Mouse (Mus musculus) erythroblast, adult 5-6 weeks (primary cell): ENCODE measurements around the gene Sorbs2. TPM values are rescaled to one million over a fixed set of nuclear protein-coding genes. Genes with fewer than 3 reads are reported as not detected.

ENCODE experiments used
- ATAC-seq: replicated peaks from 2 replicates; pipeline ENCODE4 v1.8.0; 2016; ENCODE audit warnings: moderate number of reproducible peaks, mild to moderate bottlenecking, moderate TSS enrichment, inconsistent platforms; ENCODE audit not compliant: poor library complexity, low FRiP score, severe bottlenecking
- total RNA-seq, 2 experiments: library from RNA; stranded (forward) in 1 of 2; stranded (reverse) in 1 of 2; fragments of 150-400 nt in 1 of 2; fragments of 200-764, 138-1000 nt in 1 of 2; gene quantifications; 2 replicates each; pipeline versions ENCODE4 v1.2.3 to v1.2.4; 2015 to 2017; ENCODE audit warnings: low replicate concordance in 2 of 2

The Sorbs2 gene
- 0.42 TPM in 1 of 2 replicates, not detected in the other for total RNA-seq (2015; ENCODE audit: low replicate concordance)
- total RNA-seq (2017; ENCODE audit: low replicate concordance) = 0.09 TPM in 1 of 2 replicates, not detected in the other

GRCm38 (mm10) chr8:45507634-45508321 lies at the start of gene Sorbs2:
Gene Sorbs2, plus strand, starts transcription at chr8:45507788.
- ATAC-seq = no peak

- no peak for ATAC-seq
Observed at GRCm38 (mm10) chr8:45457874-45458273, 49.7 kb upstream of the Sorbs2 start.

GRCm38 (mm10) chr8:45469006-45469405 lies 38.6 kb upstream of the Sorbs2 start:
- ATAC-seq = no peak

- ATAC-seq = no peak
Observed at GRCm38 (mm10) chr8:45469507-45470178, 37.9 kb upstream of the Sorbs2 start.

- no peak for ATAC-seq
Observed at GRCm38 (mm10) chr8:45480886-45481285, 26.7 kb upstream of the Sorbs2 start.

- no peak for ATAC-seq
Observed at GRCm38 (mm10) chr8:45486281-45486680, 21.3 kb upstream of the Sorbs2 start.

GRCm38 (mm10) chr8:45503971-45504370 lies 3.6 kb upstream of the Sorbs2 start:
- no peak for ATAC-seq

- ATAC-seq = no peak
Observed at GRCm38 (mm10) chr8:45506376-45506775, 1.2 kb upstream of the Sorbs2 start.

- ATAC-seq = no peak
Observed at GRCm38 (mm10) chr8:45507277-45507633, 333 bp upstream of the Sorbs2 start.

GRCm38 (mm10) chr8:45508521-45509104 lies 1.0 kb downstream of the Sorbs2 start:
- no peak for ATAC-seq

- no peak for ATAC-seq
Observed at GRCm38 (mm10) chr8:45512369-45512768, 4.8 kb downstream of the Sorbs2 start.

GRCm38 (mm10) chr8:45521595-45521994 lies 14.0 kb downstream of the Sorbs2 start:
- ATAC-seq = no peak

GRCm38 (mm10) chr8:45527708-45528107 lies 20.1 kb downstream of the Sorbs2 start:
- no peak for ATAC-seq

- no peak for ATAC-seq
Observed at GRCm38 (mm10) chr8:45528890-45529289, 21.3 kb downstream of the Sorbs2 start.

- ATAC-seq = no peak
Observed at GRCm38 (mm10) chr8:45536578-45536977, 29.0 kb downstream of the Sorbs2 start.

- ATAC-seq = no peak
Observed at GRCm38 (mm10) chr8:45540513-45540912, 32.9 kb downstream of the Sorbs2 start.

- no peak for ATAC-seq
Observed at GRCm38 (mm10) chr8:45552175-45552574, 44.6 kb downstream of the Sorbs2 start.

- ATAC-seq = no peak
Observed at GRCm38 (mm10) chr8:45554627-45555026, 47.0 kb downstream of the Sorbs2 start.

GRCm38 (mm10) chr8:45557936-45558335 lies 50.3 kb downstream of the Sorbs2 start:
- no peak for ATAC-seq

GRCm38 (mm10) chr8:45558426-45558825 lies 50.8 kb downstream of the Sorbs2 start:
- ATAC-seq = no peak
